Mouse (Mus musculus): Measurements from ENCODE around the gene Olfr730. TPM values are rescaled to one million over a fixed set of nuclear protein-coding genes. Genes with fewer than 3 reads are reported as not detected.

The Olfr730 gene
- not detected in 2 replicates for polyA plus RNA-seq (2016; fragmentation: Nextera tagmentation; extraction: Ambion mirVana)

GRCm38 (mm10) chr14:50188098-50188497 lies at the start of gene Olfr730:
TSS of gene Olfr730 (minus strand) at chr14:50188198.
- Histone ChIP-seq H3K4me3 (no peak within 1 kb of the TSS), H3K27me3 (ENCODE audit: poor library complexity, severe bottlenecking) (no peaks in the 10 kb centered on the region), H3K27ac (no peak within 1 kb of the TSS), H3K4me1 (no peaks in the 10 kb centered on the region), H3K36me3 (replicated peaks) (no peaks in the 10 kb centered on the region), H3K9me3 (no peaks in the 10 kb centered on the region; the same call in 1 of the 2 replicates)
- 65% methylated on average over 1 of the region's 1 CpGs for WGBS
- DNase-seq (ENCODE audit: extremely low spot score, low spot score) = no peak

GRCm38 (mm10) chr14:50152810-50153209 lies 35.2 kb downstream of the Olfr730 start, which contains the start of gene Olfr729:
TSS of gene Olfr729 (minus strand) at chr14:50152910.
- DNase-seq (ENCODE audit: extremely low spot score, low spot score) = no peak
- H3K4me1 ChIP-seq = no peaks in the 10 kb centered on the region
- H3K9me3 ChIP-seq = no peaks in the 10 kb centered on the region
- H3K27ac ChIP-seq = no peak within 1 kb of the TSS
- no peak within 1 kb of the TSS for H3K4me3 ChIP-seq
- no peaks in the 10 kb centered on the region for H3K36me3 ChIP-seq (replicated peaks)
- H3K27me3 ChIP-seq (ENCODE audit: poor library complexity, severe bottlenecking) = no peaks in the 10 kb centered on the region

GRCm38 (mm10) chr14:50142580-50142979 lies 45.4 kb downstream of the Olfr730 start, which contains the start of gene Olfr728:
TSS of gene Olfr728 (minus strand) at chr14:50142680.
- no peak for DNase-seq (ENCODE audit: extremely low spot score, low spot score)
- H3K27me3 ChIP-seq (ENCODE audit: poor library complexity, severe bottlenecking) = no peaks in the 10 kb centered on the region
- no peaks in the 10 kb centered on the region for H3K4me1 ChIP-seq
- no peak within 1 kb of the TSS for H3K4me3 ChIP-seq
- WGBS = 94% methylated on average over 5 of the region's 5 CpGs
- H3K36me3 ChIP-seq (replicated peaks) = no peaks in the 10 kb centered on the region
- no peaks in the 10 kb centered on the region for H3K9me3 ChIP-seq
- no peak within 1 kb of the TSS for H3K27ac ChIP-seq

Other genes starting within 250 kb of the Olfr730 start
- gene Olfr724, start 224.9 kb downstream of the Olfr730 start, polyA plus RNA-seq (2016; fragmentation: Nextera tagmentation; extraction: Ambion mirVana) = not detected in 2 replicates
- gene Olfr725, start 147.8 kb downstream of the Olfr730 start, polyA plus RNA-seq (2016; fragmentation: Nextera tagmentation; extraction: Ambion mirVana) = not detected in 2 replicates
- not detected in 2 replicates for gene Olfr726, start 97.2 kb downstream of the Olfr730 start, polyA plus RNA-seq (2016; fragmentation: Nextera tagmentation; extraction: Ambion mirVana)
- not detected in 2 replicates for gene Olfr727, start 65.0 kb downstream of the Olfr730 start, polyA plus RNA-seq (2016; fragmentation: Nextera tagmentation; extraction: Ambion mirVana)
- gene Olfr728, start 45.5 kb downstream of the Olfr730 start, polyA plus RNA-seq (2016; fragmentation: Nextera tagmentation; extraction: Ambion mirVana) = not detected in 2 replicates
- not detected in 2 replicates for gene Olfr729, start 35.3 kb downstream of the Olfr730 start, polyA plus RNA-seq (2016; fragmentation: Nextera tagmentation; extraction: Ambion mirVana)
- not detected in 2 replicates for gene Olfr731, start 53.7 kb upstream of the Olfr730 start, polyA plus RNA-seq (2016; fragmentation: Nextera tagmentation; extraction: Ambion mirVana)
- gene Olfr732, start 96.0 kb upstream of the Olfr730 start, polyA plus RNA-seq (2016; fragmentation: Nextera tagmentation; extraction: Ambion mirVana) = not detected in 2 replicates
- not detected in 2 replicates for gene Olfr733, start 113.3 kb upstream of the Olfr730 start, polyA plus RNA-seq (2016; fragmentation: Nextera tagmentation; extraction: Ambion mirVana)
- not detected in 2 replicates for gene Olfr734, start 138.6 kb upstream of the Olfr730 start, polyA plus RNA-seq (2016; fragmentation: Nextera tagmentation; extraction: Ambion mirVana)
- gene Olfr735, start 160.7 kb upstream of the Olfr730 start, polyA plus RNA-seq (2016; fragmentation: Nextera tagmentation; extraction: Ambion mirVana) = not detected in 2 replicates
- gene Tlr11, start 169.7 kb upstream of the Olfr730 start, polyA plus RNA-seq (2016; fragmentation: Nextera tagmentation; extraction: Ambion mirVana) = not detected in 2 replicates
- not detected in 2 replicates for gene Olfr736, start 193.0 kb upstream of the Olfr730 start, polyA plus RNA-seq (2016; fragmentation: Nextera tagmentation; extraction: Ambion mirVana)
- gene Olfr738, start 219.4 kb upstream of the Olfr730 start, polyA plus RNA-seq (2016; fragmentation: Nextera tagmentation; extraction: Ambion mirVana) = not detected in 2 replicates
- not detected in 2 replicates for gene Olfr739, start 230.4 kb upstream of the Olfr730 start, polyA plus RNA-seq (2016; fragmentation: Nextera tagmentation; extraction: Ambion mirVana)